Mouse (Mus musculus): ENCODE data around the gene B2m. TPM values are rescaled to one million over a fixed set of nuclear protein-coding genes. Genes with fewer than 3 reads are reported as not detected.
A peak's percentile ranks its signal among the peaks of the same experiment; 100 is the strongest.

Gene B2m
- total and polyA plus RNA-seq, 3 experiments: 108 to 1,161 (median 229) TPM

DNA sequence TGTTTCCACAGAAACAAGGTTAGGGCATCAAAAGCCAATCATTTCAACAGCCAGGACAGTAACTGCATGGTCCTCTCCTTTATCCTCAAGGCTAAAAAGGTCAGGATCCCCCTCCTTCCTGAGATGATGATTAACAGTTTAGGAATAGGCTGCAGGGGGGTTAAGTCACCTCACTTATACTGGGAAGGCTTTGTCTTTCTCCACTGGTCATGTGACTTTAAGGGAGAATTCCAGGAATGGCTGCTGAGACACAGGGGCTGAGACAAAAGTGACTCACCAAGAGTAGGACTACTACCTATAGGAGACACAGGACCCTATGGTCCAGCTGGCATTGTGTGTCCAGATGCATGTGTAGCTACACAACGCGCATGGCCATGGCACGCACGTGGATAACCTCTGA is 19.9 kb upstream of the B2m start:
- no peak for TF ChIP-seq POLR2AphosphoS5 (IDR thresholded peaks at IDR 0.05; ENCODE audit: borderline replicate concordance, low read depth, low read length)
- TF ChIP-seq JUND (IDR thresholded peaks at IDR 0.05; ENCODE audit: low read depth, low read length): no peak
- TF ChIP-seq MAZ (IDR thresholded peaks at IDR 0.05; ENCODE audit: low read depth, low read length): no peak
- TF ChIP-seq SIN3A (IDR thresholded peaks at IDR 0.05; ENCODE audit: low read length): no peak
- no peak for TF ChIP-seq MEF2A (IDR thresholded peaks at IDR 0.05; ENCODE audit: extremely low read depth, insufficient replicate concordance, low read depth, low read length, poor library complexity, severe bottlenecking)
- TF ChIP-seq USF1 (IDR thresholded peaks at IDR 0.05; ENCODE audit: low read depth, low read length): no peak
- TF ChIP-seq CHD1 (IDR thresholded peaks at IDR 0.05; ENCODE audit: low read depth, low read length): no peak
- TF ChIP-seq EP300 (IDR thresholded peaks at IDR 0.05; ENCODE audit: low read depth in 1 of 2, low read length in 2 of 2): no peak
- TF ChIP-seq CHD2 (IDR thresholded peaks at IDR 0.05; ENCODE audit: low read length): no peak
- no peak for TF ChIP-seq NELFE (IDR thresholded peaks at IDR 0.05; ENCODE audit: low read depth, low read length)
- TF ChIP-seq SMC3 (IDR thresholded peaks at IDR 0.05; ENCODE audit: low read depth, low read length): no peak
- no peak for TF ChIP-seq NRF1 (IDR thresholded peaks at IDR 0.05; ENCODE audit: insufficient read depth, low read depth, low read length, poor library complexity, severe bottlenecking)
- TF ChIP-seq E2F4 (IDR thresholded peaks at IDR 0.05; ENCODE audit: borderline replicate concordance, low read depth, low read length): no peak
- Histone ChIP-seq H3K27ac (ENCODE audit: control insufficient read depth, low read depth, low read length) (no peak overlapping the region), H3K4me1 (ENCODE audit: control insufficient read depth in 1 of 2, insufficient read depth in 2 of 2, low read length in 2 of 2) (peaks cover 15 to 36% of the 10 kb centered on the region in 2 experiments), H3K36me3 (ENCODE audit: control insufficient read depth in 1 of 2, insufficient read depth in 2 of 2, low read length in 2 of 2) (peaks cover 0 to 18% of the 10 kb centered on the region in 2 experiments; a peak in 2 of 4 replicates), H3K9me3 (replicated peaks; ENCODE audit: insufficient read depth, low read length) (no peaks in the 10 kb centered on the region), H3K79me2 (ENCODE audit: control insufficient read depth, insufficient read depth, low read length, poor library complexity) (no peaks in the 10 kb centered on the region), H3K4me3 (ENCODE audit: control insufficient read depth in 1 of 2, insufficient read depth in 1 of 2, low read depth in 2 of 2, low read length in 2 of 2) (no peak overlapping the region), H3K27me3 (ENCODE audit: control insufficient read depth in 1 of 2, insufficient read depth in 2 of 2, low read length in 2 of 2) (no peaks in the 10 kb centered on the region), H3K9ac (ENCODE audit: control insufficient read depth, low read depth, low read length, poor library complexity, severe bottlenecking) (no peak overlapping the region)
- DNase-seq (ENCODE audit: low read depth, low spot score): no peak

GRCm38 (mm10) chr2:122132078-122132477 is 15.4 kb upstream of the B2m start:
- Histone ChIP-seq H3K9me3 (replicated peaks; ENCODE audit: insufficient read depth, low read length) (no peaks in the 10 kb centered on the region), H3K36me3 (ENCODE audit: control insufficient read depth in 1 of 2, insufficient read depth in 2 of 2, low read length in 2 of 2) (peaks cover 0 to 21% of the 10 kb centered on the region in 2 experiments; a peak in 2 of 4 replicates), H3K27me3 (ENCODE audit: control insufficient read depth in 1 of 2, insufficient read depth in 2 of 2, low read length in 2 of 2) (no peaks in the 10 kb centered on the region), H3K4me1 (ENCODE audit: control insufficient read depth in 1 of 2, insufficient read depth in 2 of 2, low read length in 2 of 2) (peaks cover 22 to 28% of the 10 kb centered on the region in 2 experiments), H3K9ac (ENCODE audit: control insufficient read depth, low read depth, low read length, poor library complexity, severe bottlenecking) (no peak overlapping the region), H3K27ac (ENCODE audit: control insufficient read depth, low read depth, low read length) (no peak overlapping the region), H3K79me2 (ENCODE audit: control insufficient read depth, insufficient read depth, low read length, poor library complexity) (no peaks in the 10 kb centered on the region), H3K4me3 (ENCODE audit: control insufficient read depth in 1 of 2, insufficient read depth in 1 of 2, low read depth in 2 of 2, low read length in 2 of 2) (no peak overlapping the region)
- DNase-seq (ENCODE audit: low read depth, low spot score): peak; percentile 67
- TF ChIP-seq MYB (IDR thresholded peaks at IDR 0.05; ENCODE audit: low read depth, low read length): no peak

GRCm38 (mm10) chr2:122132618-122133017 is 14.9 kb upstream of the B2m start:
- peaks cover 0 to 26% of the 10 kb centered on the region in 2 experiments; a peak in 2 of 4 replicates for H3K36me3 ChIP-seq (ENCODE audit: control insufficient read depth in 1 of 2, insufficient read depth in 2 of 2, low read length in 2 of 2)
- H3K9ac ChIP-seq (ENCODE audit: control insufficient read depth, low read depth, low read length, poor library complexity, severe bottlenecking): no peak overlapping the region
- no peak overlapping the region for H3K27ac ChIP-seq (ENCODE audit: control insufficient read depth, low read depth, low read length)
- no peaks in the 10 kb centered on the region for H3K27me3 ChIP-seq (ENCODE audit: control insufficient read depth in 1 of 2, insufficient read depth in 2 of 2, low read length in 2 of 2)
- no peak overlapping the region for H3K4me3 ChIP-seq (ENCODE audit: control insufficient read depth in 1 of 2, insufficient read depth in 1 of 2, low read depth in 2 of 2, low read length in 2 of 2)
- H3K4me1 ChIP-seq (ENCODE audit: control insufficient read depth in 1 of 2, insufficient read depth in 2 of 2, low read length in 2 of 2): peaks cover 23 to 28% of the 10 kb centered on the region in 2 experiments
- H3K79me2 ChIP-seq (ENCODE audit: control insufficient read depth, insufficient read depth, low read length, poor library complexity): no peaks in the 10 kb centered on the region
- H3K9me3 ChIP-seq (replicated peaks; ENCODE audit: insufficient read depth, low read length): no peaks in the 10 kb centered on the region
- DNase-seq (ENCODE audit: low read depth, low spot score): peak; percentile 62
- TF ChIP-seq MAX (IDR thresholded peaks at IDR 0.05; ENCODE audit: low read length) (no peak), TCF12 (IDR thresholded peaks at IDR 0.05; ENCODE audit: low read depth, low read length) (0 out of 2 replicates have a peak, but pooled peaks have one; percentile 7), NRF1 (IDR thresholded peaks at IDR 0.05; ENCODE audit: insufficient read depth, low read depth, low read length, poor library complexity, severe bottlenecking) (no peak), KAT2A (conservative IDR thresholded peaks at IDR 0.05; ENCODE audit: low read depth, low read length) (no peak), USF1 (IDR thresholded peaks at IDR 0.05; ENCODE audit: low read depth, low read length) (no peak), CHD1 (IDR thresholded peaks at IDR 0.05; ENCODE audit: low read depth, low read length) (no peak), MXI1 (IDR thresholded peaks at IDR 0.05; ENCODE audit: low read depth, low read length) (no peak), SMC3 (IDR thresholded peaks at IDR 0.05; ENCODE audit: low read depth, low read length) (no peak), MAFK (IDR thresholded peaks at IDR 0.05; ENCODE audit: borderline replicate concordance, low read depth, low read length) (no peak), TBP (IDR thresholded peaks at IDR 0.05; ENCODE audit: low read depth, low read length) (no peak), GATA1 (IDR thresholded peaks at IDR 0.05; ENCODE audit: low read depth, low read length) (no peak), MAZ (IDR thresholded peaks at IDR 0.05; ENCODE audit: low read depth, low read length) (no peak), CHD2 (IDR thresholded peaks at IDR 0.05; ENCODE audit: low read length) (no peak; the same call in 1 of the 2 replicates), MEF2A (IDR thresholded peaks at IDR 0.05; ENCODE audit: extremely low read depth, insufficient replicate concordance, low read depth, low read length, poor library complexity, severe bottlenecking) (no peak), RCOR1 (IDR thresholded peaks at IDR 0.05; ENCODE audit: low read depth, low read length) (no peak), SIN3A (IDR thresholded peaks at IDR 0.05; ENCODE audit: low read length) (peak; percentile 34; the same call in 1 of the 2 replicates), ZMIZ1 (IDR thresholded peaks at IDR 0.05; ENCODE audit: low read depth, low read length) (no peak), POLR2A (IDR thresholded peaks at IDR 0.05; ENCODE audit: control insufficient read depth in 1 of 2, insufficient read depth in 1 of 2, low read depth in 1 of 2, low read length in 2 of 2, poor library complexity in 1 of 2) (no peak), ZKSCAN1 (IDR thresholded peaks at IDR 0.05; ENCODE audit: low read depth, low read length) (no peak), NELFE (IDR thresholded peaks at IDR 0.05; ENCODE audit: low read depth, low read length) (no peak)

Data from MEL (cell line).